Mouse (Mus musculus) lung, adult 2 months (tissue): ENCODE data around the gene Pih1d3.

Experiments used
- CTCF ChIP-seq: fragments of 200-500 bp; IDR thresholded peaks from 2 replicates; pipeline ENCODE4 v1.5.1; 2011; ENCODE audit warnings: mild to moderate bottlenecking, low read length, control low read depth; ENCODE audit not compliant: insufficient read depth
- POLR2A ChIP-seq: fragments of 200-500 bp; IDR thresholded peaks from 2 replicates; pipeline ENCODE4 v1.6.1; 2011; ENCODE audit warnings: low read depth, mild to moderate bottlenecking, control low read depth, low read length, borderline replicate concordance; ENCODE audit errors: extremely low read depth

- TF ChIP-seq CTCF, result no peak
- TF ChIP-seq POLR2A, result no peak
Measured at GRCm38 (mm10) chr1:31203771-31204170, 18.9 kb upstream of the Pih1d3 start.
